Mouse (Mus musculus): ENCODE measurements around the gene Fut7. TPM values are rescaled to one million over a fixed set of nuclear protein-coding genes. Genes with fewer than 3 reads are reported as not detected.

The Fut7 gene
- 10 to 100 TPM; 16.2 to 20.1 TPM for total RNA-seq (2023)

DNA sequence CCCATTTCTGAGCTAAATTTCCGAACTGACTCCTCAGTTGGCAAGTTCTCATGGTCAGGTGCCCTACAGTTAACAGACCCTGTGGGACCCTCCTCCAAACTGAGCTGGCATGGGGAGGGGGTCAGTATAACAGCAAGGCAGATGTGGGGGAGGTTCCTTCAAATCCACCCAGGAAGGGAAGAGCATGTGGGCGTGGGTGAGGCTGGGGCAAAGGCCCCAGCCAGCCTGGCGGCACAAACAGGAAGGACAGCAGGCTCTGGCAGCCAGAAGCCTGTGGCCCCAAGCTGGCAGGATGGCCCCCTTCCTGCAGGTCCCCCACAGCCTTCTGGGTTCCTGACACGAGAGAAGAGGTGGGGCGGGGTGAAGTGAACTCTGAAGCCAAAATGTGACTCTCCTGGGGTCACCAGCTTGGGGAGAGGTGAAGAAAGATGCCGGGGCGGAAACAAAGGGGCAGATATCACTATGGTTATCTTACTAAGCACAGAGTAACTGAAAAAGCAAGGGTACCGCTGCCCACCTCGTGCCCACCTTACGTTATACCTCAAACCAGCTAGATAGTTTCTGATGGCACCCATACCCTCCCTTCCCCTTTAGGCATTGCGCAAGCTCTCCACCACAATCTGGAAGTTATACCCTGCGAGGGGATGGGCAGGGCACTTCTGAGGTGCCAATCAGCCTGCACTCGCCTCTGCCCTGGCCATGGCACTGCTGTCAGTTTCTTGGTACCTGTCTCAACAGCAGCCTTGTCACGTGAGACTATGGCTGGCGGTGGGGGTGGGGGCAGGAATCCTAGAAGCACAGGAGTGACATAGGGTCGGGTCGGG lies at the start of gene Fut7:
Fut7 (plus strand) TSS at position 681 of the 824 bp plus-strand sequence.

GRCm38 (mm10) chr2:25395721-25396596 lies 27.1 kb upstream of the Fut7 start, which contains the start of gene Entpd2:
Entpd2 (plus strand) TSS chr2:25395874.

GRCm38 (mm10) chr2:25399051-25399450 lies 24.0 kb upstream of the Fut7 start, which contains the start of gene Npdc1:
Npdc1 (plus strand) TSS chr2:25399351.

GRCm38 (mm10) chr2:25428442-25429236 lies 5.6 kb downstream of the Fut7 start, which contains the start of gene Abca2:
Abca2 (plus strand) TSS chr2:25428703.

GRCm38 (mm10) chr2:25456205-25456953 lies 33.3 kb downstream of the Fut7 start, which contains the start of gene Clic3:
Clic3 (plus strand) TSS chr2:25456838.

GRCm38 (mm10) chr2:25460551-25461309 lies 37.7 kb downstream of the Fut7 start, which contains the start of gene Paxx:
Paxx (minus strand) TSS chr2:25461094.

GRCm38 (mm10) chr2:25469969-25470368 lies 46.9 kb downstream of the Fut7 start, which contains the start of gene Ptgds:
Ptgds (minus strand) TSS chr2:25470046.

Other genes starting within 250 kb of the Fut7 start
- gene Nrarp, start 242.5 kb upstream of the Fut7 start, total RNA-seq (2023), result under 1 TPM; 0.57 to 0.73 TPM
- 10 to 100 TPM; 39.0 to 42.5 TPM for gene Tor4a, start 226.4 kb upstream of the Fut7 start, total RNA-seq (2023)
- gene Nelfb, start 211.8 kb upstream of the Fut7 start, total RNA-seq (2023), result 10 to 100 TPM; 46.2 to 55.8 TPM
- gene Stpg3, start 208.6 kb upstream of the Fut7 start, total RNA-seq (2023), result under 1 TPM; 0.29 to 0.40 TPM
- gene Fam166a, start 204.5 kb upstream of the Fut7 start, total RNA-seq (2023), result not detected
- 100 to 1,000 TPM; 254 to 279 TPM for gene Tubb4b, start 198.6 kb upstream of the Fut7 start, total RNA-seq (2023)
- not detected for gene Slc34a3, start 188.9 kb upstream of the Fut7 start, total RNA-seq (2023)
- not detected for gene Rnf224, start 186.5 kb upstream of the Fut7 start, total RNA-seq (2023)
- gene Rnf208, start 181.0 kb upstream of the Fut7 start, total RNA-seq (2023), result under 1 TPM in 1 of 2 experiments, not detected in 1; 0.29 TPM
- not detected for gene Cysrt1, start 180.8 kb upstream of the Fut7 start, total RNA-seq (2023)
- 1 to 10 TPM in 1 of 2 experiments, under 1 TPM in 1; 0.53 to 3.2 TPM for gene AL732309.1, start 176.4 kb upstream of the Fut7 start, total RNA-seq (2023)
- gene Tmem203, start 167.8 kb upstream of the Fut7 start, total RNA-seq (2023), result 10 to 100 TPM; 17.8 to 19.1 TPM
- gene Tprn, start 160.6 kb upstream of the Fut7 start, total RNA-seq (2023), result 10 to 100 TPM; 12.7 to 14.6 TPM
- 10 to 100 TPM; 60.4 to 61.5 TPM for gene Ssna1, start 150.8 kb upstream of the Fut7 start, total RNA-seq (2023)
- gene Anapc2, start 150.8 kb upstream of the Fut7 start, total RNA-seq (2023), result 10 to 100 TPM; 79.1 to 82.3 TPM
- not detected for gene Tmem210, start 135.1 kb upstream of the Fut7 start, total RNA-seq (2023)
- not detected for gene Lrrc26, start 133.4 kb upstream of the Fut7 start, total RNA-seq (2023)
- not detected for gene Grin1, start 104.1 kb upstream of the Fut7 start, total RNA-seq (2023)
- 10 to 100 TPM; 39.8 to 46.7 TPM for gene Man1b1, start 90.9 kb upstream of the Fut7 start, total RNA-seq (2023)
- gene Dpp7, start 66.9 kb upstream of the Fut7 start, total RNA-seq (2023), result 10 to 100 TPM; 11.1 to 21.8 TPM
- 10 to 100 TPM; 30.5 to 36.8 TPM for gene Uap1l1, start 57.6 kb upstream of the Fut7 start, total RNA-seq (2023)
- 10 to 100 TPM in 1 of 2 experiments, 1 to 10 TPM in 1; 9.1 to 11.3 TPM for gene Sapcd2, start 50.9 kb upstream of the Fut7 start, total RNA-seq (2023)
- not detected for gene Entpd2, start 27.4 kb upstream of the Fut7 start, total RNA-seq (2023)
- not detected for gene Npdc1, start 23.9 kb upstream of the Fut7 start, total RNA-seq (2023)
- 10 to 100 TPM; 17.7 to 22.9 TPM for gene Abca2, start 5.4 kb downstream of the Fut7 start, total RNA-seq (2023)
- not detected for gene Clic3, start 33.6 kb downstream of the Fut7 start, total RNA-seq (2023)
- 10 to 100 TPM; 44.7 to 53.4 TPM for gene Paxx, start 37.8 kb downstream of the Fut7 start, total RNA-seq (2023)
- gene Ptgds, start 46.8 kb downstream of the Fut7 start, total RNA-seq (2023), result not detected
- not detected for gene Lcn12, start 70.6 kb downstream of the Fut7 start, total RNA-seq (2023)
- gene Fbxw5, start 77.5 kb downstream of the Fut7 start, total RNA-seq (2023), result 10 to 100 TPM; 26.8 to 28.7 TPM
- gene C8g, start 78.5 kb downstream of the Fut7 start, total RNA-seq (2023), result under 1 TPM; 0.44 to 0.64 TPM
- 10 to 100 TPM; 21.6 to 24.3 TPM for gene Traf2, start 123.7 kb downstream of the Fut7 start, total RNA-seq (2023)
- 10 to 100 TPM; 87.5 to 92.7 TPM for gene Edf1, start 134.6 kb downstream of the Fut7 start, total RNA-seq (2023)
- under 1 TPM; 0.42 to 0.62 TPM for gene Mamdc4, start 151.6 kb downstream of the Fut7 start, total RNA-seq (2023)
- gene Phpt1, start 152.0 kb downstream of the Fut7 start, total RNA-seq (2023), result 1 to 10 TPM; 4.7 to 5.8 TPM
- not detected for gene Ajm1, start 158.5 kb downstream of the Fut7 start, total RNA-seq (2023)
- 10 to 100 TPM; 28.3 to 46.4 TPM for gene Rabl6, start 185.3 kb downstream of the Fut7 start, total RNA-seq (2023)
- gene Ccdc183, start 194.4 kb downstream of the Fut7 start, total RNA-seq (2023), result not detected
- 1 to 10 TPM; 3.5 to 4.4 TPM for gene Tmem141, start 198.7 kb downstream of the Fut7 start, total RNA-seq (2023)
- gene Fcna, start 204.8 kb downstream of the Fut7 start, total RNA-seq (2023), result 1 to 10 TPM; 1.8 to 2.7 TPM
- not detected for gene Lcn8, start 229.9 kb downstream of the Fut7 start, total RNA-seq (2023)
- not detected for gene Lcn5, start 234.7 kb downstream of the Fut7 start, total RNA-seq (2023)